Mouse (Mus musculus) embryonic facial prominence, embryonic 13.5 days (tissue): ENCODE results near the gene Dtymk. TPM values are rescaled to one million over a fixed set of nuclear protein-coding genes. Genes with fewer than 3 reads are reported as not detected.

Source experiments
- ATAC-seq: fragments of 200-750 bp; cut with Nextera tagmentation; 2 replicates; pipeline ENCODE4 v1.8.0; 2017; ENCODE audit warnings: low read depth; ENCODE audit not compliant: insufficient number of reproducible peaks, insufficient read depth, low FRiP score, low TSS enrichment
- H3K27ac ChIP-seq: fragments of 300-500 bp; sonication (generic); 2 replicates; pipeline ENCODE4 v1.5.1; 2015; ENCODE audit warnings: moderate library complexity, mild to moderate bottlenecking, inconsistent platforms
- H3K27me3 ChIP-seq: fragments of 300-500 bp; sonication (generic); 2 replicates; pipeline ENCODE4 v1.6.1; 2015; ENCODE audit warnings: mild to moderate bottlenecking, inconsistent platforms
- H3K36me3 ChIP-seq: fragments of 300-500 bp; sonication (generic); 2 replicates; pipeline ENCODE4 v1.6.1; 2015; ENCODE audit warnings: mild to moderate bottlenecking, inconsistent platforms
- H3K4me1 ChIP-seq: fragments of 300-500 bp; sonication (generic); 2 replicates; pipeline ENCODE4 v1.6.1; 2015; ENCODE audit warnings: inconsistent platforms
- H3K4me2 ChIP-seq: fragments of 300-500 bp; sonication (generic); 2 replicates; pipeline ENCODE4 v1.6.1; 2015; ENCODE audit warnings: moderate library complexity, mild to moderate bottlenecking, inconsistent platforms
- H3K4me3 ChIP-seq: fragments of 300-500 bp; sonication (generic); 2 replicates; pipeline ENCODE4 v1.5.1; 2015; ENCODE audit warnings: mild to moderate bottlenecking, inconsistent platforms
- H3K9ac ChIP-seq: fragments of 300-500 bp; sonication (generic); 2 replicates; pipeline ENCODE4 v1.6.1; 2015; ENCODE audit warnings: mild to moderate bottlenecking, inconsistent platforms
- H3K9me3 ChIP-seq: fragments of 300-500 bp; sonication (generic); 2 replicates; pipeline ENCODE4 v1.6.1; 2016; ENCODE audit warnings: inconsistent platforms
- WGBS: fragments of 180-500 bp; shearing (Covaris S2); methylation state at CpG from one replicate; pipeline ENCODE4 v1.1.7; 2015; ENCODE audit warnings: mixed read lengths; 5-methylcytosine and 5-hydroxymethylcytosine counted together
- polyA plus RNA-seq: library from polyadenylated mRNA; unstranded; fragments of >200 nt; fragmentation: Nextera tagmentation; extraction: Ambion mirVana; gene quantifications from 2 replicates; pipeline ENCODE4 v1.2.1, GENCODE M21; 2015

The Dtymk gene
- polyA plus RNA-seq, 1 experiment from 2014 or later, result 267 TPM

- Histone ChIP-seq H3K4me2 (no peak overlapping the region), H3K27ac (no peak overlapping the region), H3K27me3 (no peaks in the 10 kb centered on the region), H3K9ac (no peak overlapping the region), H3K4me1 (peaks cover 15% of the 10 kb centered on the region), H3K36me3 (no peaks in the 10 kb centered on the region), H3K4me3 (no peak overlapping the region), H3K9me3 (no peaks in the 10 kb centered on the region)
- 95% methylated on average over 1 of the region's 1 CpGs for WGBS
- ATAC-seq, result no peak
Observed at GRCm38 (mm10) chr1:93760076-93760475, 41.7 kb downstream of the Dtymk start.

- no peak overlapping the region for H3K27ac ChIP-seq
- H3K9me3 ChIP-seq, result no peaks in the 10 kb centered on the region
- H3K36me3 ChIP-seq, result no peaks in the 10 kb centered on the region
- peaks cover 26% of the 10 kb centered on the region for H3K4me1 ChIP-seq
- H3K27me3 ChIP-seq, result no peaks in the 10 kb centered on the region
- H3K9ac ChIP-seq, result no peak overlapping the region
- peak overlapping the region; percentile 86 for H3K4me2 ChIP-seq
- no peak for ATAC-seq
- H3K4me3 ChIP-seq, result peak overlapping the region; percentile 98; the same call in 1 of the 2 replicates
Observed at GRCm38 (mm10) chr1:93756154-93756553, 45.6 kb downstream of the Dtymk start.

- Histone ChIP-seq H3K4me1 (peaks cover 26% of the 10 kb centered on the region), H3K4me2 (peak overlapping the region; percentile 86), H3K9ac (peak overlapping the region; percentile 91), H3K4me3 (peak overlapping the region; percentile 98), H3K27me3 (no peaks in the 10 kb centered on the region), H3K27ac (no peak overlapping the region; the same call in 1 of the 2 replicates), H3K9me3 (no peaks in the 10 kb centered on the region), H3K36me3 (peaks cover 1% of the 10 kb centered on the region)
- 29% methylated on average over 7 of the region's 7 CpGs for WGBS
- no peak for ATAC-seq
Observed at GRCm38 (mm10) chr1:93755618-93756017, 46.1 kb downstream of the Dtymk start.

- H3K36me3 ChIP-seq, result peaks cover 5% of the 10 kb centered on the region
- H3K4me2 ChIP-seq, result peak overlapping the region; percentile 86
- peak overlapping the region; percentile 90 for H3K27ac ChIP-seq
- no peaks in the 10 kb centered on the region for H3K27me3 ChIP-seq
- H3K4me3 ChIP-seq, result peak overlapping the region; percentile 98
- ATAC-seq, result no peak; the same call in 1 of the 2 replicates
- no peaks in the 10 kb centered on the region for H3K9me3 ChIP-seq
- peaks cover 26% of the 10 kb centered on the region for H3K4me1 ChIP-seq
- 3% methylated on average over 13 of the region's 13 CpGs for WGBS
- peak overlapping the region; percentile 91 for H3K9ac ChIP-seq
Observed at GRCm38 (mm10) chr1:93755291-93755610, 46.5 kb downstream of the Dtymk start.

- under 1% methylated on average over 90 of the region's 121 CpGs for WGBS
- Histone ChIP-seq H3K36me3 (peaks cover 10% of the 10 kb centered on the region), H3K27me3 (no peaks in the 10 kb centered on the region), H3K27ac (peak within 1 kb of the TSS; percentile 90), H3K9ac (peak within 1 kb of the TSS; percentile 91), H3K4me1 (peaks cover 26% of the 10 kb centered on the region), H3K9me3 (no peaks in the 10 kb centered on the region), H3K4me2 (peak within 1 kb of the TSS; percentile 86), H3K4me3 (peak within 1 kb of the TSS; percentile 98)
- ATAC-seq, result peak; percentile 90
Observed at GRCm38 (mm10) chr1:93754573-93755290, 47.0 kb downstream of the Dtymk start, which contains the start of gene Thap4. Thap4 (minus strand) TSS chr1:93754864.

GRCm38 (mm10) chr1:93753911-93754572 lies 47.7 kb downstream of the Dtymk start:
- peak overlapping the region; percentile 90 for H3K27ac ChIP-seq
- peaks cover 26% of the 10 kb centered on the region for H3K4me1 ChIP-seq
- peak; percentile 5 for ATAC-seq
- peak overlapping the region; percentile 91 for H3K9ac ChIP-seq
- H3K27me3 ChIP-seq, result no peaks in the 10 kb centered on the region
- WGBS, result under 1% methylated on average over 58 of the region's 59 CpGs
- peak overlapping the region; percentile 98 for H3K4me3 ChIP-seq
- peaks cover 17% of the 10 kb centered on the region for H3K36me3 ChIP-seq
- H3K9me3 ChIP-seq, result no peaks in the 10 kb centered on the region
- peak overlapping the region; percentile 86 for H3K4me2 ChIP-seq

- 79% methylated on average over 6 of the region's 6 CpGs for WGBS
- Histone ChIP-seq H3K9ac (no peak within 1 kb of the TSS), H3K27ac (no peak within 1 kb of the TSS), H3K4me3 (no peak within 1 kb of the TSS), H3K27me3 (no peaks in the 10 kb centered on the region), H3K36me3 (peaks cover 27% of the 10 kb centered on the region), H3K4me1 (peaks cover 19% of the 10 kb centered on the region), H3K4me2 (no peak within 1 kb of the TSS), H3K9me3 (no peaks in the 10 kb centered on the region)
- ATAC-seq, result no peak
Observed at GRCm38 (mm10) chr1:93751290-93751689, 50.4 kb downstream of the Dtymk start, which contains the start of gene Atg4b. Atg4b (plus strand) TSS chr1:93751500.

- H3K4me1 ChIP-seq, result peaks cover 8% of the 10 kb centered on the region
- no peaks in the 10 kb centered on the region for H3K9me3 ChIP-seq
- peaks cover 46% of the 10 kb centered on the region for H3K36me3 ChIP-seq
- ATAC-seq, result no peak
- H3K27me3 ChIP-seq, result no peaks in the 10 kb centered on the region
- no peak overlapping the region for H3K9ac ChIP-seq
- H3K4me3 ChIP-seq, result no peak overlapping the region
- H3K4me2 ChIP-seq, result no peak overlapping the region
- WGBS, result 92% methylated on average over 1 of the region's 1 CpGs
- no peak overlapping the region for H3K27ac ChIP-seq
Observed at GRCm38 (mm10) chr1:93748539-93748938, 53.2 kb downstream of the Dtymk start.

- 0 out of 2 replicates have a peak, but pooled peaks cover 2% of the 10 kb centered on the region for H3K9me3 ChIP-seq
- no peaks in the 10 kb centered on the region for H3K27me3 ChIP-seq
- peaks cover 58% of the 10 kb centered on the region for H3K36me3 ChIP-seq
- H3K27ac ChIP-seq, result no peak overlapping the region
- no peak for ATAC-seq
- no peak overlapping the region for H3K9ac ChIP-seq
- WGBS, result 88% methylated on average over 5 of the region's 5 CpGs
- no peaks in the 10 kb centered on the region for H3K4me1 ChIP-seq
- H3K4me3 ChIP-seq, result no peak overlapping the region
- no peak overlapping the region for H3K4me2 ChIP-seq
Observed at GRCm38 (mm10) chr1:93746179-93746578, 55.6 kb downstream of the Dtymk start.

- Histone ChIP-seq H3K9me3 (0 out of 2 replicates have a peak, but pooled peaks cover 2% of the 10 kb centered on the region), H3K36me3 (peaks cover 35% of the 10 kb centered on the region; the same call in 1 of the 2 replicates)
- no peak for ATAC-seq
Observed at GRCm38 (mm10) chr1:93742910-93743309, 58.8 kb downstream of the Dtymk start.

More at GRCm38 (mm10) chr1:93742910-93743309, 58.8 kb downstream of the Dtymk start:
- H3K4me3 ChIP-seq, result no peak overlapping the region
- no peaks in the 10 kb centered on the region for H3K4me1 ChIP-seq
- no peak overlapping the region for H3K4me2 ChIP-seq
- no peak overlapping the region for H3K27ac ChIP-seq
- no peak overlapping the region for H3K9ac ChIP-seq
- no peaks in the 10 kb centered on the region for H3K27me3 ChIP-seq
